Mouse (Mus musculus) thymus, adult 2 months (tissue): ENCODE measurements around the gene Defa33.
"Not testable (repeated sequence)": the region's sequence is repeated elsewhere in the genome, so short reads cannot be mapped to it uniquely, and the experiment has no call there.

Experiments
- CTCF ChIP-seq: fragments of 200-500 bp; IDR thresholded peaks from 2 replicates; pipeline ENCODE4 v1.5.1; 2012; ENCODE audit warnings: mild to moderate bottlenecking, control low read depth, low read length, moderate library complexity, borderline replicate concordance; ENCODE audit not compliant: control insufficient read depth, poor library complexity, insufficient read depth; ENCODE audit errors: extremely low read depth
- POLR2A ChIP-seq: fragments of 200-500 bp; IDR thresholded peaks from 2 replicates; pipeline ENCODE4 v1.6.1; 2012; ENCODE audit warnings: mild to moderate bottlenecking, low read length, control low read depth, moderate library complexity; ENCODE audit not compliant: control insufficient read depth, poor library complexity, insufficient read depth; ENCODE audit errors: extremely low read depth

GRCm38 (mm10) chr8:21378215-21378614, 13.4 kb upstream of the Defa33 start, which contains the start of gene Defa2:
- not testable (repeated sequence) for TF ChIP-seq CTCF, POLR2A
